Mouse (Mus musculus) testis, postnatal 14 days (tissue): ENCODE measurements around the gene Fgf12.

Experiments
- DNase-seq: peaks from one replicate; pipeline ENCODE4 v3.0.0; 2021; ENCODE audit warnings: low spot score

Gene Fgf12

DNA sequence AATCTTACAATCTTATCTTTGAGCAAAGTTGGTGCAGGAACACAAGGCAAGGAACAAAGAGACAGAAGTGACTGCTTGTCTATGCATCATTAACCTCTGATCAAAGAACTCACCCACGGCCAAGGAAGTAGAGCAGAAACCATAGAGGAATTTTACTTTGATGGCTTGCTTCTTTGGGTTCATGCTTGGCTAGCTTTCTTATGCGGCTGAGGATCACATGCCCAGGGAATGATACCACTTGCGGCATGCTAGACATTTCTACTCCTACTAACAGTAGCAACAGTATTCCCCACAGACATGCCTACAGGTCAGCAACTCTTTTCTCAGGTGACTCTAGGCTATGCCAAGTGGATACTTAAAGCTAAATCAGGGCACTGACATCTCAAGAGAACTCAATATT is 429.3 kb downstream of the Fgf12 start:
- no peak for DNase-seq

DNA sequence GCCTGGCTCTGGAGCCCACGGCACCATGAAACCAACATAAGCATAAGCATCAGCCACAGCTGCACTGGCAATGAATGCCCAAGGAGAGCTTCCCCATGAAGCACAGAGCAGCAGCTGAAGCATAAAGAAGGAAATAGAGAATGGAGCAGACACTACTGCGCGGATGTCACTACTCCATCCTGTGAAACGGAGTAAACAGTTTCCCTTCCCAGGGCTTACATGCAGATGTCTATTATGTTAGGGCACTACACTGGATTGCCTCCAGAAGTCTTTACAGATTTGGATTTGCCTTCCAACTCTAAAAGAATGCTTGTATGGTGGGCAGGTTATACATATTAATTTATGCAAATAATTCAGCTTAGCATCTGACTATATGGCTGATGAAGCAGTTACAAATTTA is 441.2 kb downstream of the Fgf12 start:
- DNase-seq: no peak

DNA sequence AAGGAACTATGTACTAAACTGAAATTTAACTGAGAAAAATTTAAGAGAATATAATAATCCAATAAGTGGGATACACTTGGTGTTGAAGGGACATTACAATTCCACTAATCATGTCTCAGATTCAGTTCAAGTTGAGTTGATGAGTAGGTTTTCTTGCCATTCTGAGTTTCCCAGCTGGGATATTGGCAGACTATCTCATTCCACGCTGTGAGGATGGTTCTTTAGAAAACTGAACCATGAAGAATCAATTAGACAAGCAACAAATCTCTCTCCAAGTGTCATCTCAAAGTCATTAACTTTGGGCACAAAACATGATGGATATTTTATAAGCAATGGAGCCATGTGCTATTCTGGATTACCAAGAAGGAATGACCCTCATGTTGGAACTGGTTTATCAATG is 449.0 kb downstream of the Fgf12 start:
- DNase-seq: no peak

DNA sequence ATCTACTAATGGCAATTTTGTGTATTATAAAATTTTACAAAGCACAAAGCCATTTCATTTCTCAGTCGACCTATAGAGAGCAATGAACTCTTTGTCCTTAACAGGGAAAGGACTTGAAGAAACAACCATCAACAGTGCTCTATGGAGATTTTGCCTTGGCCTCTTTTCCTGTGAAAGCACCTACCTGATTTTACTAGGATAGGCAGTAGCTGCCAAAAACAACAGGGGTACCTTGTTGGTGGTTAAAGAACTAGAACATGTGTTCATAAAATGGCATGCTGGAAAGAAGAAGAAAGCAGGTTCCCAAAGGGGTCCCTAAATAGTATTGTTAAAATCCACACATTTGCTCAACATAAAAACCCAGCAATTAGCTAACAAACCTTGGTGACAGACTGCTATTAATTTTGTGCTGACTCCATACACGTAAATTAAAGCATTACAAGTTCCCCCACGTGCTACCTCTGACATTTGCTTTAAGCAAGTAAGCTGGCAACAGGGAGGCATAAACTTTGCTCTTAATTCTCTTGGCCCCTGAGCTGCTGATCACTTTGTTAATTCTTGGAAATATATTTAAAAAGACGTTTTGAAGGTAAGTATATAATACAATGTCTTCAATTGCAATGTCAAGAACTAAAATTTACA is 463.1 kb downstream of the Fgf12 start:
- no peak for DNase-seq

DNA sequence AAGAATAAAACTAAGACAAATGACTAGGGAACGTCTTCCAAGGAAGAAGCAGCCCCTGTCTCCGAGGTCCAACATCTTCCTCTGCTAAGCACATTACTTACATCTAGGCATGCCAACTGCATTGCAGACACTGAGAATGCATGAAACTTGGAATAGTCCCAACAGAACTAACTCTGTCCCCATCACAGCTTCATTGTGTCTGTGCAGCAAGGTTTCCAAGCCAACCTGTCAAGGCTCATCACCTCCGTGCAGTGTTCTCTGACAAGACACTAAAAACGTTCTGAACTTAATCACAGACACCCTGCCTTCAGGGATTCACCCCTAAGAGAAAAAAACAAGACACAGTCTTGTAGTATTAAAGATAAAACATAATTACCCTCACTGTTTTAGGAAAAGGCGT is 495.0 kb downstream of the Fgf12 start:
- no peak for DNase-seq

DNA sequence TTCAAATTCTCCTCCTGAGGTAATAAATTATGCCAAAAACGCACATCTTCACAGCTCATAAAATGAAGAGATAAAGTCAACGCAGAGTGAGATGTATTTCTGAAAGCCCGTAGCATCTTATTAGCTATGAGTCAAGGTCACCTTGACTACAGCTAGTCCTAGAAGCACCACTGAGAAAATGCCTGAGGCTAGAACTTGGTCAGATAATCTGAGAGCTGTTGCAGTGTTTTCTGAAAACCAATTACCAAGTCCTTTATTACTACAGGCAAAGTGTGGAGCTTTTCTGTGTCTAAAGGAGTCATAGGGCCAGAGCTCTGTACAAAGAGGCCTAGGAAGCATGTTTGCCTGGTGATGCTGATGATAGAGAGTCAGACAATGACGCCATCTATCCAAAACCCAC is 498.6 kb downstream of the Fgf12 start:
- no peak for DNase-seq

DNA sequence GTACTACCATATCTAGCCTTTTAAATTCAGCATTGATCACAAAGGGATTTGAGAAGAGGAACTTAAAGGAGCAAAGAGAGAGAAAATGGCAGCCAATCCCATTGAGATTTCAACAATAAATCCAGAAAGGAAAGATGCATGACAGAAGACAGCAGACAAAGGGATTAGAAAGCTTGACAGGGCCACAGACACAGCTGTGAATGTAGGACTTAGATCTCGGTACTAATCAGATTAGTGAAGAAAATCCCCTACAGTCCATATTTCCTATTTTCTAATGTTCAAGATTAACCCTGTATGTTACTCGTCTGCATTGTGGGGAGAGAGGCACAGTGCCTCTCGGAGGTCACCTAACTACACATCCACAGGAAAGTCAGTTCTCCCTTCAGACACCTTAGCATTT is 500.9 kb downstream of the Fgf12 start:
- no peak for DNase-seq

DNA sequence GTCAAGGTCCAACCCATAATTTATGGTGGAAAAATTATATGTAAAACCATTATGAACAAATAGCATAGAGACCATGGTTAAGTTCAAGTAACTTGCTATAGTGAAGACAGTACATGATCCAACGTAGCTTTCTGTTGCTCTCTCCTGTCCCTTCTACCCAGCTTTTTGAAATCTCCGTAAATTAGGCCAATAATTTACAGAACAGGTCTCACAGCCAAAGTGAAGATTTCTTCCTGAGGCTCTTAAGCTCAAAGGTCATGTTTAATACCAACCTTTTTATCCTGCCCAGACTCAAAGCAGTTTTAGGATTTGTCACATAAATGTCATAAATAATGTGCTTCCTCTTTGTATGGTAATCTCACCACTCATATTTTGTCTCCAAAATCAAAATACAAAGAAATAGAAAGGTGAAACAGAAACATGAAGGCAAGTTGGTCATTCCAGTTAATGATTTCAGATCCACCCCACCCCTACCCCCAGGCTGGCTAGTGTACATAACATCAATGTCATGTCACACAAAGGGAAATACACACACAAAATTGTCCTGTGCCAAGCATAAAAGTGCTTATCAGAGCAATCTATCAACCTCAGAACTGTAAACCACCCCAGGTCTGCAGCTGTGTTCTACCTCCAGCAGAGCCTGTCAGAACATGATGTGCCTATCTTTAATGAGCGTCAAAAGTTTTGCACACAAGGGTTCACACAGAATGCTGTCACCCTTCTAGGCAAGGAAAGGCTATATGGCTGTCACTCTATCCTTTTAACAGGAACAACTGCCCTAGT is 509.8 kb downstream of the Fgf12 start:
- peak; percentile 5 for DNase-seq

DNA sequence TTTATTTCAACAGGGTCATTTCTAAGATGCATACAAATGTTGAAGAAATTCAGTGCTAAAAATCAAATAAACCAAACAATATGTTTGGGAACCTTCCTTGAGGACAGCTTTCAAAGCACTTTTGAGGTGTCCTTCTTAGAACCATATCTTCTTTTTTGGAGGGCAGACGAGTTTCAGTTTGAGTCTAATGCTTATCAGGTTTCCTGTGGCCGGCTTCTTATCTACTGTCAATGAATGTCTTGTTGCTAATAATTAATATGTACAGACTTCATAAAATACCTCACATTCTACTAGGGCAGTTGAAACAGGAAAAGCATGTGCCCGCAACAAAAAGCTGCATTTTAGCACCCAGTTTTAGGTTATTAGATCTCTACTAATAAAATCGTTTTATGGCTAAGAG is 513.5 kb downstream of the Fgf12 start:
- no peak for DNase-seq

DNA sequence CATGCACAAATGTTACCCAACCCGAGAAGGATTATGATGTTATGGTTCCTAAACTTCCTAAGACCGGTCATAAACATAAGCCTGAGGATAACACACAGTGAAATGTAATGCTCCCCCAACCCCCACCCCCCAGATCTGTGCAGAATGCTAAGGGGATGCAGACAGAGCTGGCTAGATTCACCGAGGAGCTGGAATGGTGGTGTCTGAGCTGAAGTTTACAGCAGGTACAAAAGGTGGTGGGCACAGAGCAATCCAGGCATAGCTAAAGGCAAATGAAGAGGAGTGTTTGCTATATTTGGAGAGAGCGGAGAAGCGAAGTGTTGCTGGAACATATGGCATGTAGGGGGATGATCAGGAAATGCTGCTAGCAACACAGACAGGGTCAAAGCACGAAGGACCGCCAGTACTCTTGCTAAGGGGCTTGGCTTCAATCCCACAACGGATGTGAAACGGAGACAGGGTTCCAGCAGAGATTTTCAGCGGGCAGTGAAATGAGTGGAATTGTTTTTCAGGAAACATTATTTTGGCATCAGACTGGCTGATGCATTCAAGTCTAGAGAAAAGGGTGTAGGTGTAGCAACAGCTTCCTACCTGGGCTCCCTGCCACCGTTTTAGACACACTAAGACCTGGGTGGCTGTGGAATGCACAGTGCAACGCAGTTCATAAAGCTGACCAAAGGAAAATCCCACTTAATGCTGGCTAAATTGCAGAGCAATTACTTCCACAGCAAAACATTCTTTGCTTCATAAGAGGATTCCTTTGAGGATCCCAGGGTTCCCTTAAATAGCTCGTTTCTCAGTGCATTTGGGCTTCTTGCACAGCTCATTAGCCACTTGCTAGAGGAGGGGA is 514.6 kb downstream of the Fgf12 start:
- peak; percentile 5 for DNase-seq

DNA sequence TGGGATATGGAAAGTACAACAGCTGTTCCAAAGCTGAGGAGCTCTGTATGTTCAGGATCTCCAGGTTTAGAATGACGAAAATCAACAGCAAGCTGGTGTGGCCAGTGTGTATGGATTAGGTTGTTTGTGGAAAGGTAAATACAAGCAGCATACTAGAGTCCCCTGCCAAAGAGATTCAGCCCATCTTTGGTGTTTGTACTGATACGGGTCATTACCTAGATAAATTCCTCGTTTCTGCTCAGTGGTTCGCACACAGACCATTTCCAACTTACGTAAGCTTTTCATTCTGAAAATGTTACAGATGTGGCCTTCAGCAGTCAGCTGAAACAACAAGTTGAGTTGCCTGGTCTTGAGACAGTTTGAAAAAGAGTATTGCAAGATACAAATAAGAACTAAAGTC is 536.9 kb downstream of the Fgf12 start:
- no peak for DNase-seq

DNA sequence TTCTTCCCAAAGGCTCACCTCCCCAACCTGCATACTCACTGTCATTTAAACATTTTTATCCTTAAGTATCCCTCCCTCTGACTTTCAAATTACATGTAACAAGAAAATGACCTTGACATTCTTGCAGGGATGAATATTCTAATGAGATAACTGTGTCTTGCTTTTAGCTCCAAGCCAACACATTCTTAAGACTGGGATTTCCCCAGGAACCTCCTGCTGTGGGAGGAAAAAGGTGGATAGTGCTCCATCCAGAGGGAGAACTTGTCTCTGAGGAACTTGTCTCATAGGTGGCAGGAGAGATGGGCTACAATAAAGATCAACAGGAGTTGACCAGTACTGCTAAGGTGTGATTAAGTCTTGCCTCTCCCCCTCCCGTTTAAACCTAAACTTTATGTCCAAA is 540.5 kb downstream of the Fgf12 start:
- DNase-seq: no peak

DNA sequence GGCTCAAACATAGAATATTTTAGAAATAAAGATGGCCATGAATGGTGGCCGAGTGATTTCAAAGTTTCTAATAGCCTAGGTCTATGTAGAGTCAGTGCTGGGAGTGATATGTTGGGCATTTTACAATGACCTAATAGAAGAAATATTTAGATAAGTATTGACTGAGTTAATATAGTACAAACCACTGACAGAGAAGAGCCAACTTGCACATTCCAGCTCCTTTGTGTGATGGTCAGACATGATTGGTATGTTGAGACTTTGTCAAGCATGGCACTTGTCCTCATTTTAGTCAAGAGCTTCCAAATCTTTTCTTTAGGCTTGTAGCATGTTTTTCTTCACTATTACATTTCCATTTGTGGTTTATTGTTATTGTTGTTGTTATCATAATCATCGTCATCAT is 596.4 kb downstream of the Fgf12 start:
- DNase-seq: no peak

DNA sequence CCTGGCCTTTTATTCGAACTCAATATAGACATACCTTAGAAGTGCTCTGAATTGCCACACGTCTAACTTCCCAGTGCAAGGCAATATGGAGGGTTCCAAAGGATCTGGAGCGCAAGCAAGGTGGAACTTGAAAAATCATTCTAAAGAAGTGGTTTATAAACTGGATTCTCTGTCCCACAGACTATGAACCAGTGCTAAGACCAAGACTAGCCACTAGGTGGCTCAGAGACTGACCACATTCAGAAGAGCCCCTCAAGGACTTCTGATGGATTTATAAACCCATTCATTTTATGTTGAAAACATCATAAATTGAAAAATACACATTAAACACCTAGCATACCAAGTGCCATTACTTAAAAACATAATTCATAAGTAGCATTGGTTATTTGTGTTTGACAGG is 611.9 kb downstream of the Fgf12 start:
- DNase-seq: no peak

DNA sequence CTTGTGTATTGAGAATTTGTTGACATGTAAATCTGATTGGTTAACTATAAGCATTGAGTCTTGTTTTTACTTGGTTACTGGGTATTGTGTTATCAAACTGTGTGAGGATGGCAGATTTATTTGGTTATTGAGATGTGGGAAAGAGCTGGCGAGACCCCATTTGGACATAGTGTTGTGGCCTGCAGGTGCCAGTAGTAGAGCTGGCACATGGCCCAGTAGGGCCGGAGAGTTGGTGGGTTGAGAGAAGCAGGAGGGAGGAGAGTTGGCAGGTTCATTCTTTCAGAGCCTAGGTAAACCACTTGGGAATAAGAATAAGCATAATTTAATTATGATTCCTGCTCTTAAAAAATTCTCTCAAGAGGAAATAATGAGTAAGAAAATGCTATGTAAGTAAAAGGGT is 625.9 kb downstream of the Fgf12 start:
- no peak for DNase-seq
